Mouse (Mus musculus) central nervous system, embryonic 14 days (tissue): ENCODE results near the gene Tmsb15b1. TPM values are rescaled to one million over a fixed set of nuclear protein-coding genes. Genes with fewer than 3 reads are reported as not detected.

Source experiments
- polyA plus RNA-seq: library from polyadenylated mRNA; depleted of rRNA; stranded (reverse); fragments of >200 nt; gene quantifications from 2 replicates; pipeline ENCODE4 v1.2.3, GENCODE M21; 2012; rRNA removed

Tmsb15b1 gene
- polyA plus RNA-seq = 20.0 and 21.8 TPM in 2 replicates

GRCm38 (mm10) chrX:136976424-136977084, at the start of gene Tmsb15b1, which contains the start of gene Tmsb15l:
Gene Tmsb15b1 (minus strand): TSS chrX:136976874.
Gene Tmsb15l (minus strand): TSS chrX:136976869.

GRCm38 (mm10) chrX:136992978-136993547, 16.4 kb upstream of the Tmsb15b1 start, which contains the start of gene Zcchc18:
Gene Zcchc18 (plus strand): TSS chrX:136993155.

GRCm38 (mm10) chrX:136975397-136975796, 1.3 kb downstream of the Tmsb15b1 start, which contains the start of gene Tmsb15b2:
Gene Tmsb15b2 (minus strand): TSS chrX:136975497.

GRCm38 (mm10) chrX:136927031-136927430, 49.6 kb downstream of the Tmsb15b1 start, which contains the start of gene H2bfm:
Gene H2bfm (plus strand): TSS chrX:136927325.

Other genes starting within 250 kb of the Tmsb15b1 start
- gene Morf4l2, start 233.2 kb downstream of the Tmsb15b1 start, polyA plus RNA-seq = 452 and 468 TPM in 2 replicates
- gene Glra4, start 196.7 kb downstream of the Tmsb15b1 start, polyA plus RNA-seq = not detected in 2 replicates
- 16.0 and 19.4 TPM in 2 replicates for gene Plp1, start 154.2 kb downstream of the Tmsb15b1 start, polyA plus RNA-seq
- 7.2 and 8.0 TPM in 2 replicates for gene Rab9b, start 108.1 kb downstream of the Tmsb15b1 start, polyA plus RNA-seq
- not detected in 2 replicates for gene H2bfm, start 49.5 kb downstream of the Tmsb15b1 start, polyA plus RNA-seq
- 40.0 and 54.8 TPM in 2 replicates for gene Tmsb15b2, start 1.4 kb downstream of the Tmsb15b1 start, polyA plus RNA-seq
- gene Tmsb15l, start within 50 bp of the Tmsb15b1 start, polyA plus RNA-seq = 10.6 and 12.3 TPM in 2 replicates
- 138 and 147 TPM in 2 replicates for gene Zcchc18, start 16.3 kb upstream of the Tmsb15b1 start, polyA plus RNA-seq
- 17.1 and 18.9 TPM in 2 replicates for gene Slc25a53, start 61.4 kb upstream of the Tmsb15b1 start, polyA plus RNA-seq
- 2.8 and 2.9 TPM in 2 replicates for gene Fam199x, start 72.7 kb upstream of the Tmsb15b1 start, polyA plus RNA-seq
- gene Esx1, start 145.2 kb upstream of the Tmsb15b1 start, polyA plus RNA-seq = not detected in 2 replicates